Mouse (Mus musculus): ENCODE data around the gene Abhd17b.

GRCm38 (mm10) chr19:21637672-21638071, 15.3 kb upstream of the Abhd17b start:
- TF ChIP-seq CTCF (IDR thresholded peaks at IDR 0.05; ENCODE audit: insufficient read depth, low read length) (no peak), POLR2A (IDR thresholded peaks at IDR 0.05; ENCODE audit: borderline replicate concordance, extremely low read depth, low read depth, low read length) (no peak)
